8 mouse cellular contexts compared by ENCODE assay signal in the genomic region with DNA sequence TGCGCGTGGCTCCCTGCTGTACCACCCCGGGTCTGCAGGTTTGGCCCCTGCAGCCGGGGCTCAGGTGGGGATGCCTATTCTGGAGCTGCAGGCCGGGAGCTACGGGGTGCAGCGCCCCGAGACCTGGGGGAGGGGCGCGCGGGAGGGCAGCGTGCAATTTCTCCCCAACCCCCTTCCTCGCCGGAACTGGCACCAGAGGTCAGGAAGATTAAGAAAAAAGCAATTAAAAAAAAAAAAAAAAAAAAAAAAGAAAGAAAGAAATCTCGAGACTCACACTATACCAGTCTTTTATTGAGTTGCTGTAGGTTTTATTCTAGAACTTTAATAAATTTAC. TPM values are rescaled to one million over a fixed set of nuclear protein-coding genes. Genes with fewer than 3 reads are reported as not detected.
A peak's percentile ranks its signal among the peaks of the same experiment; 100 is the strongest.
DNase-seq lines count a peak whose midpoint lies in the region; ATAC-seq and TF ChIP-seq lines count a peak whose summit lies in the region.

No protein-coding gene starts in this region.

- peak overlapping the region; percentile 80 for H3K4me3 ChIP-seq in layer of hippocampus, adult 2 months
- H3K4me3 ChIP-seq in embryonic facial prominence, embryonic 10.5 days, result peak overlapping the region; percentile 89
- H3K4me3 ChIP-seq in hindbrain, embryonic 16.5 days (ENCODE audit: low read length), result peak overlapping the region; percentile 80
- H3K4me3 ChIP-seq in midbrain, embryonic 16.5 days (ENCODE audit: low read depth, low read length), result peak overlapping the region; percentile 84

- WGBS in embryonic facial prominence, embryonic 10.5 days, result 0% methylated on average over 15 of the region's 15 CpGs
- WGBS in hindbrain, embryonic 16.5 days, result 0% methylated on average over 15 of the region's 15 CpGs
- WGBS in midbrain, embryonic 16.5 days, result under 1% methylated on average over 15 of the region's 15 CpGs

- H3K4me1 ChIP-seq in embryonic facial prominence, embryonic 10.5 days, result peaks cover 23% of the 10 kb centered on the region
- H3K4me1 ChIP-seq in hindbrain, embryonic 16.5 days (ENCODE audit: control insufficient read depth, insufficient read depth, low read depth, low read length), result peaks cover 2% of the 10 kb centered on the region; the same call in 1 of the 2 replicates
- H3K4me1 ChIP-seq in midbrain, embryonic 16.5 days (ENCODE audit: control insufficient read depth, insufficient read depth, low read length), result no peaks in the 10 kb centered on the region

- no peaks in the 10 kb centered on the region for H3K9me3 ChIP-seq in embryonic facial prominence, embryonic 10.5 days
- H3K9me3 ChIP-seq in hindbrain, embryonic 16.5 days (ENCODE audit: control insufficient read depth, low read length), result no peaks in the 10 kb centered on the region
- H3K9me3 ChIP-seq in midbrain, embryonic 16.5 days (replicated peaks; ENCODE audit: control insufficient read depth, low read length, poor library complexity, severe bottlenecking), result no peaks in the 10 kb centered on the region

- no peak overlapping the region; the same call in 1 of the 2 replicates for H3K27ac ChIP-seq in layer of hippocampus, adult 2 months
- peak overlapping the region; percentile 97 for H3K27ac ChIP-seq in embryonic facial prominence, embryonic 10.5 days (replicated peaks)
- H3K27ac ChIP-seq in hindbrain, embryonic 16.5 days (ENCODE audit: low read depth, low read length), result no peak overlapping the region
- no peak overlapping the region for H3K27ac ChIP-seq in midbrain, embryonic 16.5 days (ENCODE audit: low read length)

- peak overlapping the region; percentile 79 for H3K9ac ChIP-seq in hindbrain, embryonic 16.5 days (ENCODE audit: low read depth, low read length)
- peak overlapping the region; percentile 82 for H3K9ac ChIP-seq in midbrain, embryonic 16.5 days (ENCODE audit: low read depth, low read length)

- no peak for ATAC-seq in hindbrain, embryonic 16.5 days
- no peak for ATAC-seq in midbrain, embryonic 16.5 days
- no peak for ATAC-seq in monocyte, adult 5-6 weeks (replicated peaks; ENCODE audit: insufficient number of reproducible peaks, low FRiP score, low TSS enrichment, poor library complexity, severe bottlenecking)

- DNase-seq in layer of hippocampus, adult 2 months (ENCODE audit: low spot score in 2 of 2), result no peak
- no peak for DNase-seq in layer of hippocampus, adult 8-10 months (ENCODE audit: low spot score in 2 of 2)
- no peak for DNase-seq in embryonic facial prominence, embryonic 10.5 days (ENCODE audit: low spot score)
- DNase-seq in adrenal gland, adult 8-10 months, result no peak
- DNase-seq in ovary, postnatal 10 days (ENCODE audit: low spot score), result no peak

- no peak for TF ChIP-seq CTCF in layer of hippocampus, adult 2 months (conservative IDR thresholded peaks at IDR 0.05)

- peaks cover 4% of the 10 kb centered on the region; the same call in 1 of the 2 replicates for H3K36me3 ChIP-seq in embryonic facial prominence, embryonic 10.5 days (replicated peaks)
- H3K36me3 ChIP-seq in hindbrain, embryonic 16.5 days (ENCODE audit: control insufficient read depth, insufficient read depth, low read length), result no peaks in the 10 kb centered on the region
- no peaks in the 10 kb centered on the region for H3K36me3 ChIP-seq in midbrain, embryonic 16.5 days (ENCODE audit: control insufficient read depth, insufficient read depth, low read length)

- peaks cover 7% of the 10 kb centered on the region for H3K27me3 ChIP-seq in embryonic facial prominence, embryonic 10.5 days (replicated peaks; ENCODE audit: low read depth, poor library complexity, severe bottlenecking)
- peaks cover 2% of the 10 kb centered on the region; the same call in 1 of the 2 replicates for H3K27me3 ChIP-seq in hindbrain, embryonic 16.5 days (replicated peaks; ENCODE audit: control insufficient read depth, insufficient read depth, low read length)
- H3K27me3 ChIP-seq in midbrain, embryonic 16.5 days (ENCODE audit: control insufficient read depth, insufficient read depth, low read depth, low read length), result no peaks in the 10 kb centered on the region

- H3K4me2 ChIP-seq in hindbrain, embryonic 16.5 days (ENCODE audit: low read length), result peak overlapping the region; percentile 99
- H3K4me2 ChIP-seq in midbrain, embryonic 16.5 days (ENCODE audit: low read length), result peak overlapping the region; percentile 100

RNA-seq across cellular contexts. Expression of a gene that starts 40.0 kb away (rescaled TPM):
- 1 to 10 TPM; 1.0 to 1.4 TPM for total RNA-seq in layer of hippocampus, adult 2 months (2021)
- total RNA-seq in layer of hippocampus, adult 8-10 months (2022), result 1 to 10 TPM in 3 of 4 experiments, under 1 TPM in 1; 0.81 to 2.7 (median 1.5) TPM
- 52.1 and 55.4 TPM in 2 replicates for polyA plus RNA-seq in embryonic facial prominence, embryonic 10.5 days (2016; fragmentation: Nextera tagmentation; extraction: Ambion mirVana)
- 5.3 and 7.3 TPM in 2 replicates for polyA plus RNA-seq in hindbrain, embryonic 16.5 days (2015; fragmentation: Nextera tagmentation; extraction: Ambion mirVana)
- polyA plus RNA-seq in midbrain, embryonic 16.5 days (2015; fragmentation: Nextera tagmentation; extraction: Ambion mirVana), result 3.6 and 4.8 TPM in 2 replicates
- total RNA-seq in adrenal gland, adult 8-10 months (2022), result 1 to 10 TPM; 1.2 to 2.5 (median 1.4) TPM
- total RNA-seq in monocyte, adult 5-6 weeks (2017), result 24.7 to 80.2 TPM (median 33.5 TPM) in 3 replicates
